Mouse (Mus musculus) cortical plate, adult 2 months (tissue): Measurements from ENCODE around the gene Pglyrp2.

ENCODE experiments used
- CTCF ChIP-seq: fragments of 200-500 bp; IDR thresholded peaks from 2 replicates; pipeline ENCODE4 v1.5.1; 2011; ENCODE audit warnings: mild to moderate bottlenecking, control low read depth, low read length; ENCODE audit not compliant: insufficient read depth; ENCODE audit errors: extremely low read depth
- POLR2A ChIP-seq: fragments of 200-500 bp; IDR thresholded peaks from 2 replicates; pipeline ENCODE4 v1.6.1; 2011; ENCODE audit warnings: mild to moderate bottlenecking, low read length, control low read depth; ENCODE audit not compliant: insufficient read depth; ENCODE audit errors: extremely low read depth

DNA sequence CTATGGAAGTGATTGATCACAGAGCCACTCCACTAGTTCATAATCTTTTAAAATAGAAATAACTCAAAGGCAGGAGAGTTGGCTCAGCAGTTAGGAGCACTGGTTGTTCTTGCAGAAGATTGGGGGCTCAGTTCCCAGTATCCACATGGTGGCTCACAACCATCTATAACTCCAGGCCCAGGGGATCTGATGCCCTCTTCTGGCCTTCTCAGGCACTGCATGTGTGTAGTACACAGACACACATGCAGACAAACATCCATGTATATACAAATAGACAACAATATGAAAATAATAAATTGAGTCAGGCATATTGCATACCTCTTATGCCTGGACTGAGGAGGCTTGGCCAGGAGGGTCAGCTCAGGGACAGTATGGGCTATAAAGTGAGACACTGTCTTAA is 23.2 kb upstream of the Pglyrp2 start:
- TF ChIP-seq CTCF, result no peak
- TF ChIP-seq POLR2A, result no peak
